Mouse (Mus musculus) lung, adult 2 months (tissue): Measurements from ENCODE around the gene Pfdn2. TPM values are rescaled to one million over a fixed set of nuclear protein-coding genes. Genes with fewer than 3 reads are reported as not detected.
A peak's percentile ranks its signal among the peaks of the same experiment; 100 is the strongest.

Experiments
- DNase-seq: peaks from one replicate; pipeline ENCODE4 v3.0.0; 2022
- H3K4me1 ChIP-seq: fragments of 200-500 bp; 2 replicates; pipeline ENCODE4 v1.6.1; 2011; ENCODE audit warnings: low read length; ENCODE audit not compliant: control insufficient read depth, insufficient read depth
- H3K4me3 ChIP-seq: fragments of 200-500 bp; replicated peaks from 2 replicates; pipeline ENCODE3; 2011; ENCODE audit warnings: low read depth, mild to moderate bottlenecking, control low read depth, low read length; ENCODE audit errors: extremely low read depth
- CTCF ChIP-seq: fragments of 200-500 bp; IDR thresholded peaks from 2 replicates; pipeline ENCODE4 v1.5.1; 2011; ENCODE audit warnings: mild to moderate bottlenecking, low read length, control low read depth; ENCODE audit not compliant: insufficient read depth
- POLR2A ChIP-seq: fragments of 200-500 bp; IDR thresholded peaks from 2 replicates; pipeline ENCODE4 v1.6.1; 2011; ENCODE audit warnings: low read depth, mild to moderate bottlenecking, control low read depth, low read length, borderline replicate concordance; ENCODE audit errors: extremely low read depth
- WGBS: fragments of 180-500 bp; shearing (Covaris S2); methylation state at CpG from one replicate; pipeline ENCODE4 v1.1.7; 2018; 5-methylcytosine and 5-hydroxymethylcytosine counted together
- polyA plus RNA-seq: library from polyadenylated mRNA; depleted of rRNA; stranded (reverse); fragments of >200 nt; gene quantifications from 2 replicates; pipeline ENCODE4 v1.2.3, GENCODE M21; 2012; rRNA removed

Gene Pfdn2
- polyA plus RNA-seq, 1 experiment: 20.0 TPM

DNA sequence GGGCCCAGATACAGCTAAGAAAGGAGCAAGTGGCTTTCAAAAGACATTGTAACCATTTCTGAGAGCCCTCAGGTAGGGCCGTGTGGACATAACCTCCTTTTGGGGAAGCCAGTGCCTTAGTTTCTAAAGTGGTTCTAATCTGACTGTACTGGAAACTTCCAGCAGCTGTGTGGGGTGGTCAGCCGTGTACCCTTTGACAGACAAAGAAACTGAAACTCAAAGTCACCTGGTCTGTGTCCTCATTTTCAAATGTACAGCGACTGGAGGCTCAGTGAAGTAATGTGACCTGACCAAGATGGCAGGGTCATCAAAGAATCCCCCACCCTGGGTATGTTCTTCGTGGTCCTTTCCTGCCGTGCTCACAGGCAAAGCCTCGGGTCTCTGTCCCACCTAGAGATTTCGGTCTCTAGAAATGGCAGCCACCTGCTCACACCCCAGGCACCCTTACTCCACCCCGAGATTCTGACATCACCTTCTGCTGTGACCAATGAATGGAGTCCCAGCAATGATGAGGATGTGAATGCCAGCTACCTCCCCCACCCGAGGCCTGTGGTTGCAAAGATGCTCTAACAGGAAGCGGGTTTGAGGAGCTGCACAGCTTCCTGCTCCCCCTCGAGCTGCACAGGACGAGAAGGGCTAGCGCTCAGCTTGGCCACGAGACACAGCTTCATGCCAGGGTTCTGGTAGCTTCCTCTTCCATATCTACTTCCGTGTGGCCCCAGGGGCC is 43.1 kb downstream of the Pfdn2 start, which contains the start of gene Arhgap30:
Gene Arhgap30, plus strand, starts transcription at position 579 of the 727 bp plus-strand sequence.
- H3K4me1 ChIP-seq: no peaks in the 10 kb centered on the region
- TF ChIP-seq CTCF (no peak), POLR2A (peak; percentile 56; the same call in 1 of the 2 replicates)
- peak within 1 kb of the TSS; percentile 43 for H3K4me3 ChIP-seq
- no peak for DNase-seq
- 62% methylated on average over 15 of the region's 15 CpGs for WGBS

DNA sequence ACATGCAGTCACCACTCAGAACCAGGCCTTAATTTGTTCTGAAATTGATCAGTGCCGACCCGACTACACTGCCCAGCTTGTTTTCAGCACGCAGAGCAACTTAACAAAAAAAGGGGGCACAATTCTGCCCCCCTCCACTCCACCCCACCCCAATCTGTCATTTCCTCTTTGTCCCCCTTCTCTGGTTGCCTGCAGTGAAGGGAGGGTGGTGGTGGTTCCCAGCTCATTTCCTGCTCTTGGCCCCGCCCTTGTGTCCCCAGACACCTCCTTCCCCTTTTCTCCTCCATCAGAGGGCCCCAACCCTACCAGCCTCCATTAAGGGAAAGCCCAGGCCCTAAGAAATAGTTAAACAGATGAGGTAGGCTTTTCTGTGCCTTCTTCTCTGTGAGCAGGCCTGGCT is 44.6 kb downstream of the Pfdn2 start:
- H3K4me3 ChIP-seq: peak overlapping the region; percentile 43
- TF ChIP-seq POLR2A: no peak
- no peak for TF ChIP-seq CTCF
- WGBS: 56% methylated on average over 4 of the region's 4 CpGs
- no peak for DNase-seq
- H3K4me1 ChIP-seq: no peaks in the 10 kb centered on the region

DNA sequence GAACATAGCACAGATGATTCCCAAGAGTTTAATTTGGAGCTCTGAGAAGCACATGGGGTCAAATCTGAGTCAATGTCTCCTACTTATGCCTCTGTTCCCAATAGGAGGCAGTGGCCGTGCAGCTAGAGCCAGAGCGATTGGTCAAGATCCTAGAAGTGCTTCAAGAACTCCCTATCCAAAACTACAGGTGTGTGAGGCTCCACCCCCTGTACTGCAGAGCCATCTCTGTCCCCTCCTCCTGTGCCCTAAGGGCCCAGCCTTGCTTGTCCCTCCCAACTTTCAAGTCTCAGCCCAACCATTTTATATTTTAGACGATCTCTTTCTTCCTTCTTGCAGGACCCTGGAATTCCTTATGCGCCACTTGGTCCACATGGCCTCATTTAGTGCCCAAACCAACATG is 56.4 kb downstream of the Pfdn2 start:
- H3K4me1 ChIP-seq: no peaks in the 10 kb centered on the region
- H3K4me3 ChIP-seq: no peak overlapping the region
- WGBS: 72% methylated on average over 4 of the region's 4 CpGs
- DNase-seq: no peak
- no peak for TF ChIP-seq CTCF
- TF ChIP-seq POLR2A: no peak

DNA sequence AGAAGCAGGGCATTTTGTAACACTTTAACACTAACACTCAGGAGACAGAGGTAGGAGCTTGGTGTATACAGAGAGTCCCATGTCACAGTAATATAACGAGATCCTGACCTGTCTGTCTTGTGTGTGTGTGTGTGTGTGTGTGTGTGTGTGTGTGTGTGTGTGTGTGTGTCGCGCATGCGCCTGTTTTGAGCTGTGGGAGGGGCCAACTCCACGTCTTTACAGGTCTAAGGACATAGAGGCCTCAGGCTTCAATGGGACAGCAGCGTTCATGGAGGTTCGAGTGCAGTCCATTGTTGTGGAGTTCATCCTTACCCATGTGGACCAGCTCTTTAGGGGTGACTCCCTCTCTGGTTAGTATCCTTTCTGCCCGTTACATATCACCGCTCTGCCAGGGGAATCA is 57.5 kb downstream of the Pfdn2 start:
- whole genome bisulfite sequencing: 78% methylated on average over 9 of the region's 9 CpGs
- H3K4me3 ChIP-seq: no peak overlapping the region
- no peak for DNase-seq
- no peaks in the 10 kb centered on the region for H3K4me1 ChIP-seq
- TF ChIP-seq POLR2A (no peak), CTCF (no peak)

DNA sequence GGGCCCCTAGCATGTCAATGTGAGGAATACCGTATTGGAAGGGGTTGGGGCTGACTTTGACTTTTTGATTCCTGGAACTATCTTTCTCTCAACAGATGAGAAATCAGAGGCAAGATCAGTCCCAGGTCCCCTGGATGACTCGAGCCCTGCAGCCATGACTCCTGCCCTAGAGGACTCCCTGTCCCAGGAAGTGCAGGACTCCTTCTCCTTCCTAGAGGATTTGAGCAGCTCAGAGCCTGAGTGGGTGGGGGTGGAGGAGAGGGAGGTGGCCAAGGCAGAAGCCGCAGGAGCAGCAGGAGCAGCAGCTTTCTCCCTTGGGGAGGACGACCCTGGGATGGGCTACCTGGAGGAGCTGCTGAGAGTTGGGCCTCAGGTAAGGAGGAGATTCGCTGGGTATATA is 61.8 kb downstream of the Pfdn2 start:
- WGBS: 74% methylated on average over 5 of the region's 5 CpGs
- Histone ChIP-seq H3K4me3 (no peak overlapping the region), H3K4me1 (no peaks in the 10 kb centered on the region)
- DNase-seq: no peak
- TF ChIP-seq POLR2A (no peak), CTCF (no peak)

Other genes starting within 250 kb of the Pfdn2 start
- 28.2 and 45.5 TPM in 2 replicates for gene Cfap126, start 231.8 kb upstream of the Pfdn2 start, polyA plus RNA-seq
- 136 and 191 TPM in 2 replicates for gene Sdhc, start 195.1 kb upstream of the Pfdn2 start, polyA plus RNA-seq
- gene Mpz, start 195.0 kb upstream of the Pfdn2 start, polyA plus RNA-seq: 15.9 and 24.9 TPM in 2 replicates
- 37.5 and 59.8 TPM in 2 replicates for gene Pcp4l1, start 149.4 kb upstream of the Pfdn2 start, polyA plus RNA-seq
- gene Nr1i3, start 131.7 kb upstream of the Pfdn2 start, polyA plus RNA-seq: 0.25 TPM in 1 of 2 replicates, not detected in the other
- gene Tomm40l, start 123.2 kb upstream of the Pfdn2 start, polyA plus RNA-seq: 25.7 and 28.8 TPM in 2 replicates
- 4.7 and 7.2 TPM in 2 replicates for gene Apoa2, start 120.6 kb upstream of the Pfdn2 start, polyA plus RNA-seq
- gene Fcer1g, start 111.3 kb upstream of the Pfdn2 start, polyA plus RNA-seq: 117 and 158 TPM in 2 replicates
- 1.2 and 1.3 TPM in 2 replicates for gene Adamts4, start 95.2 kb upstream of the Pfdn2 start, polyA plus RNA-seq
- 78.8 and 118 TPM in 2 replicates for gene Ndufs2, start 94.3 kb upstream of the Pfdn2 start, polyA plus RNA-seq
- gene B4galt3, start 75.3 kb upstream of the Pfdn2 start, polyA plus RNA-seq: 72.0 and 75.8 TPM in 2 replicates
- gene Ppox, start 64.5 kb upstream of the Pfdn2 start, polyA plus RNA-seq: 40.6 and 49.0 TPM in 2 replicates
- gene Usp21, start 57.7 kb upstream of the Pfdn2 start, polyA plus RNA-seq: 42.3 and 51.2 TPM in 2 replicates
- gene Ufc1, start 50.6 kb upstream of the Pfdn2 start, polyA plus RNA-seq: 18.8 and 22.2 TPM in 2 replicates
- gene Dedd, start 16.5 kb upstream of the Pfdn2 start, polyA plus RNA-seq: 34.5 and 47.0 TPM in 2 replicates
- 42.7 and 44.1 TPM in 2 replicates for gene Nit1, start within 50 bp of the Pfdn2 start, polyA plus RNA-seq
- gene Klhdc9, start 15.1 kb downstream of the Pfdn2 start, polyA plus RNA-seq: 1.9 and 3.4 TPM in 2 replicates
- 10.3 and 19.2 TPM in 2 replicates for gene Nectin4, start 24.4 kb downstream of the Pfdn2 start, polyA plus RNA-seq
- gene Arhgap30, start 43.3 kb downstream of the Pfdn2 start, polyA plus RNA-seq: 11.6 and 17.5 TPM in 2 replicates
- 95.3 and 107 TPM in 2 replicates for gene Usf1, start 65.6 kb downstream of the Pfdn2 start, polyA plus RNA-seq
- gene Tstd1, start 73.2 kb downstream of the Pfdn2 start, polyA plus RNA-seq: 8.9 and 16.2 TPM in 2 replicates
- gene F11r, start 91.9 kb downstream of the Pfdn2 start, polyA plus RNA-seq: 108 and 149 TPM in 2 replicates
- gene Alyref2, start 157.8 kb downstream of the Pfdn2 start, polyA plus RNA-seq: 2.8 and 3.3 TPM in 2 replicates
- gene Itln1, start 189.6 kb downstream of the Pfdn2 start, polyA plus RNA-seq: 0.64 TPM in 1 of 2 replicates, not detected in the other
- 1.8 and 3.1 TPM in 2 replicates for gene Cd244a, start 213.5 kb downstream of the Pfdn2 start, polyA plus RNA-seq